Mouse (Mus musculus) heart, postnatal 0 days (tissue): ENCODE results near the gene Olfr1357.

Experiments
- CTCF ChIP-seq: IDR thresholded peaks from 2 replicates; pipeline ENCODE4 v1.5.1; 2016; ENCODE audit warnings: antibody characterized with exemption, control low read depth, low read depth
- EP300 ChIP-seq: IDR thresholded peaks from 2 replicates; pipeline ENCODE4 v1.6.1; 2016; ENCODE audit warnings: antibody characterized with exemption, low read depth

GRCm38 (mm10) chr10:78570416-78570815, 47.5 kb downstream of the Olfr1357 start:
- TF ChIP-seq CTCF = no peak
- no peak for TF ChIP-seq EP300
